Mouse (Mus musculus) liver, adult 2 months (tissue): ENCODE results near the gene Tmsb10.

Experiments used
- CTCF ChIP-seq: fragments of 200-500 bp; IDR thresholded peaks from 2 replicates; pipeline ENCODE4 v1.5.1; 2011; ENCODE audit warnings: low read depth, low read length, control low read depth
- POLR2A ChIP-seq: fragments of 200-500 bp; IDR thresholded peaks from 2 replicates; pipeline ENCODE4 v1.6.1; 2011; ENCODE audit warnings: low read length, control low read depth; ENCODE audit not compliant: insufficient read depth; ENCODE audit errors: extremely low read depth

DNA sequence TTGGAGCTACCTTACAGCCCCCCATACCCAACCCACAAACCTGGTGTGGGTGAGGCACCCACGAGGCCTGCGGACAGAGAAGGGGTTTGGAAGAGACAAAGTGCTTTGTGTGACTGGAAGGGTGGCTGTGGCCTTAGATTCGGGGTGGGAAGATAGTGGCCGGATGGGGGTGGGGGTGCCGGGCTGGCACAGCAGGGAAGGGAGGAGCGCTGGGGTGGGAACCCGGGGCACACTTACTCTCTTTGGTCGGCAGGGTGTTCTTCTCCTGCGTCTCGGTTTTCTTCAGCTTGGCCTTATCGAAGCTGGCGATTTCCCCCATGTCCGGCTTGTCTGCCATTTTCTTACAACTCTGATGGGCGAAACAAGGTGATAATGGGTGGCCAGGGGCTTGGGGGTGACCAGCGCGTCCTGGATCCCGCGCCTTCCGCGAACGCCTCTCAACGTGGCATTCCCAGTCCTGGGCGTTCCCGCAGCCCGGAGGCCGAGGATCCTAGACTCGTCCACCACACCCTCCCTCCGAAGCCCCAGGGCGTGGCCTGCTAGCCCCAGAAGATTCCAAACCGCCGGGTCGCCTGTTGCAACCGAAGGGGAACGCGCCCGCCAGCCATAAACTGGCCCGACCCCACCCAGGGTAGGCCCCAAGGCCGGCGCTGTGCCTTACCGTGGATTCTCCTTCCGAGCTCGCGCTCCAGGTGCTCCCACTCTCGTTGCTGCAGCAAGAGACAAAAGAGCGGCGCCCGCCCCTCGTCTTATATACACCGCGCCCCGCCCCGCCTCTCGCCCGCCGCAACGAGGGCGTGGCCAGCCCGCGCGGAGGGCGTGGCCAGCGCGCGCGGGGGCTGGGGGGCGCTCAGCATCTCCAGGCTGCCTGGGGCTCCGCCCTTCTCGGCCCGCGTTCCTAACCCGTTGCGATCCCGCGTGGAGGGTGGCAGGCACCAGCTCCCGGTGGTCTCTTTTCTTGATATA is 589 bp downstream of the Tmsb10 start:
- no peak for TF ChIP-seq CTCF
- TF ChIP-seq POLR2A, result peak; percentile 60
